Mouse (Mus musculus): ENCODE measurements around the gene Tmem30c. TPM values are rescaled to one million over a fixed set of nuclear protein-coding genes. Genes with fewer than 3 reads are reported as not detected.

The Tmem30c gene
- not detected in 2 replicates for polyA plus RNA-seq (2016; fragmentation: Nextera tagmentation; extraction: Ambion mirVana)

DNA sequence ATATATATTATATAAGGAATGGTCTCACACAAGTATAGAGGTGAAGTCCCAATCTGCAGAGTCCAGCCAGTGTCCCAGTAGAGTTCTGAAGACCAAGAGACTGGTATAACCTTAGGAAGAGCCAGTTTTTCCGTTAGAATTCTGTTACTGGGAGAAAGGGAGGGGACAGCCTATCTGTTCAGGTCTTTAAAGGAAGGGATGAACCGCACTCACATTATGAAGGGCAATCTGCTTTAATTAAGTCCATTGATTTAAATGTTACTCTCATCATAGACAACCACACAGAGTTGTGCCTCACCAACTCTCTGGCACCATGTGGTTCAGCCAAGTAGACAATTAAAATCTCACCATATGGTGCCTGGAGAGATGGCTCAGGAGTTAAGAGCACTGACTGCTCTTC, at the start of gene Tmem30c:
Tmem30c (minus strand) TSS at position 101 of the 400 bp plus-strand sequence.
- Histone ChIP-seq H3K4me1 (no peaks in the 10 kb centered on the region), H3K27ac (no peak within 1 kb of the TSS), H3K27me3 (ENCODE audit: insufficient read depth, poor library complexity, severe bottlenecking) (no peaks in the 10 kb centered on the region), H3K4me3 (no peak within 1 kb of the TSS), H3K36me3 (no peaks in the 10 kb centered on the region), H3K9me3 (no peaks in the 10 kb centered on the region)
- 67% methylated on average over 2 of the region's 2 CpGs for WGBS
- DNase-seq (ENCODE audit: low spot score): no peak

DNA sequence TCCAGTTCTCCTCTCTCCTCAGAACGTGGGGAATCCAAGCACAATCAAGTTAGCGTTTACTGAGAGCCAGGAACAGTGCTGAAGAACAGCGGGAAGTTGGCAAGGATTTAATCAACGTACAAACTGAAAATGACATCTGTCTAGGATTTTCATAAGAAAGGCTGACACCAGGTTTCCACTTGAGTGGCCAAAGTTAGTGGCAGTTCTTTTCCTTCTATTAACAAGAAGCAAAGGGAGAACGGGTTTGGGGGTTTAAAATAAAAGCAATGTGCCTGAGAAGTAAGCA, 47.9 kb upstream of the Tmem30c start:
- H3K4me1 ChIP-seq: no peaks in the 10 kb centered on the region; the same call in 1 of the 2 replicates
- H3K27me3 ChIP-seq (ENCODE audit: insufficient read depth, poor library complexity, severe bottlenecking): no peaks in the 10 kb centered on the region
- H3K27ac ChIP-seq: no peak overlapping the region
- H3K4me3 ChIP-seq: no peak overlapping the region
- H3K36me3 ChIP-seq: no peaks in the 10 kb centered on the region
- DNase-seq (ENCODE audit: low spot score): no peak
- H3K9me3 ChIP-seq: no peaks in the 10 kb centered on the region
- 70% methylated on average over 5 of the region's 5 CpGs for WGBS

DNA sequence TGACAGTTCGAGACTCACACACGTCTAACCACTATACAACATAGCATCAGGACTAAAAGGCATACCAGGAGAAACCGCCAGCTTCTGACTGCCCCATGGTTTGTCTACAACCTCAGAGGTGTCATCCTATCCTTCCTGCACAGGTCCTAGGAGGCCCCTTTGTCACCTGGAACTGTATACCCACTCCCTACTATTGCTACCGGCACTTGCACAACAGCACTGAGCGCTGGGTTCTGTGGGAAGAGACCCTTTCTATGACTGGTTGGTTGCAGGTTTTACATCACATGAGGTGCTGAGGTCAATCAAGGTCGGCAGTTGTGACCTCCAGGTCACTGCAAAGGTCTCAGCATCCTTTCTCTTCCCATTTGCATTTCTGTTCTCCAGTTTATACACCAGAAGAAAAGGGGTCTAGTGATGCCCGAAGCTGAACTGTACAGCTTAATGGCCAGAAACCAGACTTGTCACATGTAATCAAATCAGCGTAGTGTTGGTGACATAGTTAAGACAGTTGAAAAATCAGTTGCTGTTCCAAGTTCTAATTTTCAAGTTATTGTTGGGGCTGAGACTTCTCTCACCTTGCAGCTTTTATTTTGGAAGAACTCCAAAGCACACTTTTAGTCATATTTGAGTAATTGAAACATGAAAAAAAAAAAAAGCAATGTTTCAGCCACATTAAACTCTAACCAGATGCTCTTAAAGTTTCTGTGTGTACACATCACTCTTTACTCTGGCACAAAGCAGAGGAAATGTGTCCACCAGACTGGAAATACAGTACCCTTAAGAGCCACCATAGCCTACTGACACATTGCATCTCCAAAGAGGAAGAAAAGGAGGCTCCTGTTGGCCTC, 47.3 kb upstream of the Tmem30c start:
- H3K9me3 ChIP-seq: no peaks in the 10 kb centered on the region
- WGBS: 81% methylated on average over 8 of the region's 8 CpGs
- no peak overlapping the region for H3K4me3 ChIP-seq
- H3K27ac ChIP-seq: peak overlapping the region; percentile 10; the same call in 1 of the 2 replicates
- no peak for DNase-seq (ENCODE audit: low spot score)
- no peaks in the 10 kb centered on the region for H3K36me3 ChIP-seq
- no peaks in the 10 kb centered on the region for H3K27me3 ChIP-seq (ENCODE audit: insufficient read depth, poor library complexity, severe bottlenecking)
- no peaks in the 10 kb centered on the region; the same call in 1 of the 2 replicates for H3K4me1 ChIP-seq

DNA sequence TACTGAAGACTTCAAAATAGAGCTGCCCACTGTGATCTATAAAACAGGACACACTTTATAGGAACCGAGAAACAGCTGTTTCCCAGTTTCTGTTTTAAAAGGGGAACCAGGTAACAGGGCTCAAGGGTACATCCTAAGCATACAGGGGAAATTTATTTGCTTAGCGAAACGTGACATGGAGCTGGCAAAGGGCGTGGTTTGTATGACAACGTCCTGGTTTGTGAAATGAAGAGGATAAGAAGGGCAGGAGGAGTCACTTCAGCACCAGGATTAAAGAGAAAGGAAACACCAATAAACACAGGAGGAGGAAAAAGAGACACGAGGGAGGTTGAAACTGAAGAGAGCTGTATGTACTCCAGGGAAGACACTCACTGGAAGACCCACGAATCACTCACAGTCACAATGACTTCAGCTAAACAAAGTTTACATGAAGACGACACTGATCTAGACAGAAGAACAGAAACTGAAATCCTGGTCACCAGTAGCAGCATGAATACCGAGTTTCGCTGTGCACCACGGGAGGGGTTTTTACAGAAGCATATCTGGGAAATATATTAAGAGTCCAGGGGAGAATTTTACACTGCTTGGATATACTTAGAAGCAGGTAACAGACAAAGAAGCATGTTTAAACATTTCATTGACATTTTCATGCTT, 44.2 kb upstream of the Tmem30c start:
- H3K27ac ChIP-seq: no peak overlapping the region
- no peaks in the 10 kb centered on the region for H3K36me3 ChIP-seq
- WGBS: 78% methylated on average over 11 of the region's 11 CpGs
- H3K4me3 ChIP-seq: no peak overlapping the region
- no peaks in the 10 kb centered on the region for H3K27me3 ChIP-seq (ENCODE audit: insufficient read depth, poor library complexity, severe bottlenecking)
- no peaks in the 10 kb centered on the region; the same call in 1 of the 2 replicates for H3K4me1 ChIP-seq
- no peaks in the 10 kb centered on the region for H3K9me3 ChIP-seq
- DNase-seq (ENCODE audit: low spot score): no peak

DNA sequence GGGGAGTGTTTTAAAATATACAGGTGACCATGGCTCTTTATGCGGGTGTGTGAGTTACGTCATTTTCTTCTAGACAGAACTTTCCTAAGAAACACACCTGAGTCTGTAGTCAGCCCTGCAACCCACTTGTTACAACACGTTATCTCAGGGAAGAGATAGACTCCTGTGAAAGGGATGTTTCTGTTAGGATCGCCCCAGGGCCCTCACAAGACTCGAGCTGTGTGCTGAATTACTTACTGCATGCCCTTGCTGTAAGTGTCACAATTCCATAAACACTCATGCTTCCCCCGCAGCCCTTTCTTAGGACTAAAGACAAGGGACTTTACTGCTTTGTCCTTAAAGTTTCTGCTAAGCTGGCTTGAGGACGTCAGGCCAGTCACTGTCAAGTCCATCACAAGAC, 39.6 kb upstream of the Tmem30c start:
- no peak overlapping the region for H3K27ac ChIP-seq
- no peaks in the 10 kb centered on the region for H3K27me3 ChIP-seq (ENCODE audit: insufficient read depth, poor library complexity, severe bottlenecking)
- no peaks in the 10 kb centered on the region for H3K4me1 ChIP-seq
- no peaks in the 10 kb centered on the region for H3K9me3 ChIP-seq
- no peaks in the 10 kb centered on the region for H3K36me3 ChIP-seq
- H3K4me3 ChIP-seq: no peak overlapping the region
- 69% methylated on average over 7 of the region's 7 CpGs for WGBS
- DNase-seq (ENCODE audit: low spot score): no peak

GRCm38 (mm10) chr16:57330111-57330510, 37.4 kb upstream of the Tmem30c start:
- Histone ChIP-seq H3K27ac (no peak overlapping the region), H3K9me3 (no peaks in the 10 kb centered on the region), H3K36me3 (no peaks in the 10 kb centered on the region), H3K4me3 (no peak overlapping the region), H3K4me1 (no peaks in the 10 kb centered on the region), H3K27me3 (ENCODE audit: insufficient read depth, poor library complexity, severe bottlenecking) (no peaks in the 10 kb centered on the region)
- 78% methylated on average over 2 of the region's 2 CpGs for WGBS
- DNase-seq (ENCODE audit: low spot score): no peak

- Histone ChIP-seq H3K27me3 (ENCODE audit: insufficient read depth, poor library complexity, severe bottlenecking) (no peaks in the 10 kb centered on the region), H3K27ac (no peak overlapping the region), H3K4me1 (no peaks in the 10 kb centered on the region), H3K36me3 (no peaks in the 10 kb centered on the region), H3K9me3 (no peaks in the 10 kb centered on the region), H3K4me3 (no peak overlapping the region)
- no peak for DNase-seq (ENCODE audit: low spot score)
- 84% methylated on average over 8 of the region's 8 CpGs for WGBS
These were observed 36.4 kb upstream of the Tmem30c start for GRCm38 (mm10) chr16:57329028-57329427.

- no peak for DNase-seq (ENCODE audit: low spot score)
- Histone ChIP-seq H3K9me3 (no peaks in the 10 kb centered on the region), H3K36me3 (no peaks in the 10 kb centered on the region), H3K27me3 (ENCODE audit: insufficient read depth, poor library complexity, severe bottlenecking) (no peaks in the 10 kb centered on the region), H3K4me3 (no peak overlapping the region), H3K4me1 (no peaks in the 10 kb centered on the region), H3K27ac (no peak overlapping the region)
- WGBS: 68% methylated on average over 7 of the region's 7 CpGs
These were observed 34.3 kb upstream of the Tmem30c start for GRCm38 (mm10) chr16:57326996-57327395.

DNA sequence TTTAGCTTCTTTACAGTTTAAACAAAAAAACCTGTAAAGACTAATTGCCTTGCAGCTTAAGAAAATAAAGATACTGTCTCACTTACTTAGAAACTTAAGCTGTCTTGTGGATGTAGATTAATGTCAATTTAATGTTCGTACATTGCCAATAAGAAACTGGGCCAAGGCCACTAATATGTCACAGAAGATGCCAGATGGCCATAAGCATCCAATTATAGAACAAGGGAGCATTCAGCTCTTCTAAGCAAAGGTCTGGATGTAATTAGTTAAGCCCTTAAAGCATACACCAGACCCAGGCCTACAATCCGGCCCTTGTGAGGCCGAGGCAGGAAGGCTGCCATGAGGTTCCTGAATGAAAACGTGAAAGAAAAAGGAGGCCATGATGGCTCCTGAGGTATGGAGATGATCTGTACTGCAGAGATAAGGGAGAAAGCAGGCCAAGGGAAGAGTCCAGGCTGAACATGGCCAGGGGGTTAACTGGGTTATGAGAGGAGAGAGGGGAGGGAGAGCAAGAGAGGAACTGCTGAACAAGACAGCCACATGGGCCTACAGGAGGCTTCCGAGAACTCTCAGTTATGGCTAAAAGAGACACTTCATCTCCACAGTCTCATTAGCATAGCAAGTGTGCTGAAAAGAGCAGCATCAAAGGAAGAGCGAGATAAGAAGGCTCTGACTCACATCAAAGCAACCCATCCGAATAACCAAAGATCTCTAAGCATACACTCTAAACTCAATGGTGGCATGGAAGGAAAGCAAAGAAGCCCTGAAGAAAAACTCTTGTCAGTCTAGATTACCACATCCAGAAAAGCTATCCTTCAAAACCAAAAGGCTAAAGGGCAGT, 26.8 kb upstream of the Tmem30c start:
- H3K36me3 ChIP-seq: no peaks in the 10 kb centered on the region
- H3K27ac ChIP-seq: no peak overlapping the region
- DNase-seq (ENCODE audit: low spot score): no peak
- H3K4me3 ChIP-seq: no peak overlapping the region
- peaks cover 16% of the 10 kb centered on the region for H3K4me1 ChIP-seq
- no peaks in the 10 kb centered on the region for H3K27me3 ChIP-seq (ENCODE audit: insufficient read depth, poor library complexity, severe bottlenecking)
- WGBS: 65% methylated on average over 7 of the region's 7 CpGs
- no peaks in the 10 kb centered on the region for H3K9me3 ChIP-seq

DNA sequence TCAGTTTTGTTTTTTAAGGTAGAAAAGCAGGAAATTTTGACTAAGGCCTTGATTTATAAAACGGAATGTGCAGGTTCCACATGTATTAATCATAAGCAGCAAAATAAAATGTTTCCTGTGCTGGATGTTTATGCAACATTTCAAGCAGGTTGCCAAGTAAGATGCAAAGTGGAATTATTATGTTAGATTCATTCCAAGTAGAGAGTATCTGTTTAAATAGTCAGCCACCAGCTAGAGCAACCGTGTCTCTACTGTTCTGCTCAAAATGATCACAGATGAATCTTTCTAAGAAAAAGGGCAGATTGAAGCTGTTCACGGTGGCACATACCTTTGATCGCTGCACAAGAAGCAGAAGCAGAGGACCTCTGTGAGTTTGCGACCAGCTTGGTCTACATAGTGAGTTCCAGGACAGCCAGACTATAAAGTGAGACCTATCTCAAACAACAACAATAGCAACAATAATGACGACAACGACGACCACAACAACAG, 26.0 kb upstream of the Tmem30c start:
- no peak overlapping the region for H3K27ac ChIP-seq
- WGBS: 80% methylated on average over 8 of the region's 8 CpGs
- no peak for DNase-seq (ENCODE audit: low spot score)
- no peak overlapping the region for H3K4me3 ChIP-seq
- no peaks in the 10 kb centered on the region for H3K27me3 ChIP-seq (ENCODE audit: insufficient read depth, poor library complexity, severe bottlenecking)
- H3K4me1 ChIP-seq: peaks cover 16% of the 10 kb centered on the region
- no peaks in the 10 kb centered on the region for H3K36me3 ChIP-seq
- H3K9me3 ChIP-seq: no peaks in the 10 kb centered on the region

DNA sequence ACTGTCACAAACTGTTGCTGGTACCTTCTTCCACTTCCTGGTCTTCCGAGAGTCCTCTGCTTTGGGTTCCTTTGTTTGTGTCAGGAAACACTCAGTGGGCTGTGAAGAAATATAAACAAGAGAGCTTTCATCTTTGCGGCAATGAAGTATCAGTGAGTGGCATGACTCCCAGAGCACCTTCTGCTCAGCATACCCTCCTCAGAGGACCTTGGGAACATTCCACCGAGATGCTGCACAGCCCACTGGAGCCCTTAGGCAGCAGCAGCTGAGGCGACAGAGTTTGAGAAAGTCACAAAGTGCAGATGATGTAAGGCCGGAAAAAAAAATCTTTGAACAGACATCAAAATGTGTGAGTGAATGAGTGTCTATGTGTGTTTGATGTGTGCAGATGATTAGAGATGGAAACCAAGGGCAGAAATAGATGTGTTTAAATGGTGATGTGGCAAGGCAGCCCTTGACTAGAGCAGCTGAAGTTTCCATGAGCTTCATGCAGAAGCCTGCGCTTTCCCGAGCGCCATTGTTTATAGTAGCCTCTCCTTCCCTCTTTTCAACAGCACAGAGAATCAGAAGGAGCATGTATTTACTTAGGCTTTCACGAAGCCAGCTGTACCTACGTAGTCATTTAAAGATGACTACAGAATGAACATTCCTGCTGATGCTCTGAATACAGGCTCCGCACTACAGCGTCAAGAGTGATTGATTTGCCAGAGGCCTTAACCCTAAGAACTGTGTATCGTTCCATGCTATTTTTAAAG, 25.4 kb upstream of the Tmem30c start:
- 56% methylated on average over 13 of the region's 13 CpGs for WGBS
- DNase-seq (ENCODE audit: low spot score): no peak
- H3K4me3 ChIP-seq: no peak overlapping the region
- H3K27me3 ChIP-seq (ENCODE audit: insufficient read depth, poor library complexity, severe bottlenecking): no peaks in the 10 kb centered on the region
- no peaks in the 10 kb centered on the region for H3K9me3 ChIP-seq
- H3K27ac ChIP-seq: no peak overlapping the region
- H3K36me3 ChIP-seq: no peaks in the 10 kb centered on the region
- peaks cover 16% of the 10 kb centered on the region for H3K4me1 ChIP-seq

- Histone ChIP-seq H3K9me3 (no peaks in the 10 kb centered on the region), H3K4me1 (peaks cover 16% of the 10 kb centered on the region), H3K27ac (peak overlapping the region; percentile 29; the same call in 1 of the 2 replicates), H3K4me3 (no peak overlapping the region), H3K27me3 (ENCODE audit: insufficient read depth, poor library complexity, severe bottlenecking) (no peaks in the 10 kb centered on the region), H3K36me3 (no peaks in the 10 kb centered on the region)
- WGBS: 64% methylated on average over 4 of the region's 4 CpGs
- no peak for DNase-seq (ENCODE audit: low spot score)
These were observed 24.5 kb upstream of the Tmem30c start for GRCm38 (mm10) chr16:57317127-57317526.

Measured in heart, embryonic 10.5 days (tissue).